Mouse (Mus musculus): ENCODE results near the gene Arid1b. TPM values are rescaled to one million over a fixed set of nuclear protein-coding genes. Genes with fewer than 3 reads are reported as not detected.

Gene Arid1b
- polyA plus RNA-seq, 1 experiment from 2014 or later: 22.6 TPM

- 83% methylated on average over 12 of the region's 12 CpGs for WGBS
- peaks cover 43% of the 10 kb centered on the region for H3K36me3 ChIP-seq (ENCODE audit: control insufficient read depth, insufficient read depth, low read length)
- H3K9me3 ChIP-seq (ENCODE audit: control insufficient read depth, low read depth, low read length): no peaks in the 10 kb centered on the region
- no peak overlapping the region for H3K4me2 ChIP-seq (replicated peaks; ENCODE audit: low read depth, low read length)
- ATAC-seq (ENCODE audit: insufficient number of reproducible peaks, insufficient read depth, low FRiP score, low read depth): no peak
- H3K9ac ChIP-seq (replicated peaks; ENCODE audit: low read depth, low read length): no peak overlapping the region
- no peak overlapping the region for H3K4me3 ChIP-seq (ENCODE audit: low read depth, low read length)
- H3K27me3 ChIP-seq (ENCODE audit: control insufficient read depth, insufficient read depth, low read length): no peaks in the 10 kb centered on the region
- peaks cover 33% of the 10 kb centered on the region for H3K4me1 ChIP-seq (ENCODE audit: control insufficient read depth, insufficient read depth, low read length)
- H3K27ac ChIP-seq (ENCODE audit: low read length): no peak overlapping the region
Measured at GRCm38 (mm10) chr17:5327480-5328180, 333.5 kb downstream of the Arid1b start.

DNA sequence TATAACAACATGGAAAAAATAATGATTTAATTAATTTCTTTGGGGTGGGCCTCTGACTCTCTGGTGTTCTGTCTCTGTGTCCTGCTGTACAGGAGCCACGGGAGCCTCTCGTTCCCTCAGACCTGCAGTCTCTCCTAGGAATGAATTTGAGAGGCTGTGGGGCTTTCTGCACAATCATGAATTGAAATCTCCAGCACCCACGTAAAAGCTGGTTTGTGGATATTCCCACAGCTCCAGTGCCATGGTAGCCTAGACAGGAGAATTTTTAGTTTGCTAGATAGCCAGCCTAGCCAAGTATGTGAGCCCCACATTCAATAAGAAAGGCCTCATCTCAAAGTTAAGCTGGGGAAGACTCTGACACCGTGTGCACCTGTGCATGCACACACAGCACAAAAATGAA is 335.3 kb downstream of the Arid1b start:
- WGBS: 90% methylated on average over 4 of the region's 4 CpGs
- ATAC-seq (ENCODE audit: insufficient number of reproducible peaks, insufficient read depth, low FRiP score, low read depth): no peak
- Histone ChIP-seq H3K27me3 (ENCODE audit: control insufficient read depth, insufficient read depth, low read length) (no peaks in the 10 kb centered on the region), H3K9me3 (ENCODE audit: control insufficient read depth, low read depth, low read length) (no peaks in the 10 kb centered on the region), H3K9ac (replicated peaks; ENCODE audit: low read depth, low read length) (no peak overlapping the region), H3K4me2 (replicated peaks; ENCODE audit: low read depth, low read length) (no peak overlapping the region), H3K4me1 (ENCODE audit: control insufficient read depth, insufficient read depth, low read length) (peaks cover 15% of the 10 kb centered on the region), H3K27ac (ENCODE audit: low read length) (no peak overlapping the region), H3K4me3 (ENCODE audit: low read depth, low read length) (no peak overlapping the region), H3K36me3 (ENCODE audit: control insufficient read depth, insufficient read depth, low read length) (peaks cover 53% of the 10 kb centered on the region)

DNA sequence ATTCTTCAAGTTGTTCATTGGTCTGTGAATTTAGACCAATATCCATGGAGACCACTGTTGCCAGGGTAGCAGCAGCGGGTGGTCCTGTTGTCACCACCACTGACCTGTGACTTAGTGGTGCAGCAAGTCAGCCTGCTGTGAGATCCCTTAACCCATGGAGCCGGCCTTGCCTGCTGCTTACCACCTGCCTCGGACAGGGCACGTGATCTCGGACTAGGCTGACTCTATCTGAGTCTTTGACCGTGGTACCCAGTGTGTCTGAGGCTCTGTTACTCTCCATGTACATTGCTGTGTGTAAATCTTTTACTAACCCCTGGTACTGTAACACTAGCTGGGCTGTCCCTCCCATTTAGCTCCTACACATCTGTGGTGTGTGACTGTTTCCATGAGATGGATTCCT is 335.9 kb downstream of the Arid1b start:
- Histone ChIP-seq H3K27me3 (ENCODE audit: control insufficient read depth, insufficient read depth, low read length) (no peaks in the 10 kb centered on the region), H3K9me3 (ENCODE audit: control insufficient read depth, low read depth, low read length) (no peaks in the 10 kb centered on the region), H3K4me3 (ENCODE audit: low read depth, low read length) (no peak overlapping the region), H3K36me3 (ENCODE audit: control insufficient read depth, insufficient read depth, low read length) (peaks cover 59% of the 10 kb centered on the region), H3K27ac (ENCODE audit: low read length) (no peak overlapping the region), H3K9ac (replicated peaks; ENCODE audit: low read depth, low read length) (no peak overlapping the region), H3K4me1 (ENCODE audit: control insufficient read depth, insufficient read depth, low read length) (peaks cover 10% of the 10 kb centered on the region; the same call in 1 of the 2 replicates), H3K4me2 (replicated peaks; ENCODE audit: low read depth, low read length) (no peak overlapping the region)
- no peak for ATAC-seq (ENCODE audit: insufficient number of reproducible peaks, insufficient read depth, low FRiP score, low read depth)
- 89% methylated on average over 6 of the region's 6 CpGs for WGBS

GRCm38 (mm10) chr17:5330644-5331043 is 336.5 kb downstream of the Arid1b start:
- 94% methylated on average over 7 of the region's 7 CpGs for WGBS

GRCm38 (mm10) chr17:5331387-5331786 is 337.3 kb downstream of the Arid1b start:
- WGBS: 80% methylated on average over 1 of the region's 1 CpGs
- no peak overlapping the region for H3K9ac ChIP-seq (replicated peaks; ENCODE audit: low read depth, low read length)
- no peak overlapping the region for H3K4me2 ChIP-seq (replicated peaks; ENCODE audit: low read depth, low read length)
- no peaks in the 10 kb centered on the region for H3K27me3 ChIP-seq (ENCODE audit: control insufficient read depth, insufficient read depth, low read length)
- no peaks in the 10 kb centered on the region for H3K4me1 ChIP-seq (ENCODE audit: control insufficient read depth, insufficient read depth, low read length)
- no peak overlapping the region for H3K4me3 ChIP-seq (ENCODE audit: low read depth, low read length)
- ATAC-seq (ENCODE audit: insufficient number of reproducible peaks, insufficient read depth, low FRiP score, low read depth): no peak
- peaks cover 70% of the 10 kb centered on the region for H3K36me3 ChIP-seq (ENCODE audit: control insufficient read depth, insufficient read depth, low read length)
- no peaks in the 10 kb centered on the region for H3K9me3 ChIP-seq (ENCODE audit: control insufficient read depth, low read depth, low read length)
- H3K27ac ChIP-seq (ENCODE audit: low read length): no peak overlapping the region

More at GRCm38 (mm10) chr17:5330644-5331043, 336.5 kb downstream of the Arid1b start:
- Histone ChIP-seq H3K4me3 (ENCODE audit: low read depth, low read length) (no peak overlapping the region), H3K9me3 (ENCODE audit: control insufficient read depth, low read depth, low read length) (no peaks in the 10 kb centered on the region), H3K36me3 (ENCODE audit: control insufficient read depth, insufficient read depth, low read length) (peaks cover 64% of the 10 kb centered on the region), H3K9ac (replicated peaks; ENCODE audit: low read depth, low read length) (no peak overlapping the region), H3K27me3 (ENCODE audit: control insufficient read depth, insufficient read depth, low read length) (no peaks in the 10 kb centered on the region), H3K27ac (ENCODE audit: low read length) (no peak overlapping the region), H3K4me2 (replicated peaks; ENCODE audit: low read depth, low read length) (no peak overlapping the region), H3K4me1 (ENCODE audit: control insufficient read depth, insufficient read depth, low read length) (peaks cover 4% of the 10 kb centered on the region; the same call in 1 of the 2 replicates)
- ATAC-seq (ENCODE audit: insufficient number of reproducible peaks, insufficient read depth, low FRiP score, low read depth): no peak

DNA sequence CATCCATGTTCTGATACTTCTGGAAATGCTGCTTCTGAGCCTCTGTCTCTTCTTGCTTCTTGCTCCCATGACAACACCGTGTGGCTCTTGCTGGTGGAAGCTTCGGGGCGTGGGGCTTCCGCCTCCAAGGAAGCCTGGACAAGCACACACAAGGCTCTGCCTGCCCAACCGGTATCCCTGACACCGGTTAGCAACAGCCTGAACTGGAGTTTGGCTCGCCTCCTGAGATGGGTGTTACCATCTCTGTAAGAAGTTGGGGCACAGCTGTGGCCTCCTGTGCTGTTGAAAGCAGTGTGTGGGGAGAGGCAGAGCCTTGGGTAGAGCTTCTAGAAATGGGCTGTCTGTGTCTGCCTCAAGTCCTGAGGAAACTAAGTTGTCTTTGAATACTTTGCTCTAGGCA is 340.4 kb downstream of the Arid1b start:
- H3K4me3 ChIP-seq (ENCODE audit: low read depth, low read length): no peak overlapping the region

GRCm38 (mm10) chr17:5344426-5344825 is 350.3 kb downstream of the Arid1b start:
- no peak for ATAC-seq (ENCODE audit: insufficient number of reproducible peaks, insufficient read depth, low FRiP score, low read depth)
- no peak overlapping the region for H3K4me3 ChIP-seq (ENCODE audit: low read depth, low read length)
- H3K9me3 ChIP-seq (ENCODE audit: control insufficient read depth, low read depth, low read length): no peaks in the 10 kb centered on the region
- no peak overlapping the region for H3K27ac ChIP-seq (ENCODE audit: low read length)
- H3K4me1 ChIP-seq (ENCODE audit: control insufficient read depth, insufficient read depth, low read length): no peaks in the 10 kb centered on the region
- no peaks in the 10 kb centered on the region for H3K27me3 ChIP-seq (ENCODE audit: control insufficient read depth, insufficient read depth, low read length)
- WGBS: 96% methylated on average over 1 of the region's 1 CpGs
- peaks cover 47% of the 10 kb centered on the region for H3K36me3 ChIP-seq (ENCODE audit: control insufficient read depth, insufficient read depth, low read length)
- no peak overlapping the region for H3K4me2 ChIP-seq (replicated peaks; ENCODE audit: low read depth, low read length)
- no peak overlapping the region for H3K9ac ChIP-seq (replicated peaks; ENCODE audit: low read depth, low read length)

More for the DNA sequence above, 340.4 kb downstream of the Arid1b start:
- Histone ChIP-seq H3K9ac (replicated peaks; ENCODE audit: low read depth, low read length) (no peak overlapping the region), H3K27ac (ENCODE audit: low read length) (no peak overlapping the region), H3K4me1 (ENCODE audit: control insufficient read depth, insufficient read depth, low read length) (no peaks in the 10 kb centered on the region), H3K4me2 (replicated peaks; ENCODE audit: low read depth, low read length) (no peak overlapping the region), H3K27me3 (ENCODE audit: control insufficient read depth, insufficient read depth, low read length) (no peaks in the 10 kb centered on the region), H3K9me3 (ENCODE audit: control insufficient read depth, low read depth, low read length) (no peaks in the 10 kb centered on the region), H3K36me3 (ENCODE audit: control insufficient read depth, insufficient read depth, low read length) (peaks cover 74% of the 10 kb centered on the region)
- WGBS: 83% methylated on average over 7 of the region's 7 CpGs
- ATAC-seq (ENCODE audit: insufficient number of reproducible peaks, insufficient read depth, low FRiP score, low read depth): no peak

DNA sequence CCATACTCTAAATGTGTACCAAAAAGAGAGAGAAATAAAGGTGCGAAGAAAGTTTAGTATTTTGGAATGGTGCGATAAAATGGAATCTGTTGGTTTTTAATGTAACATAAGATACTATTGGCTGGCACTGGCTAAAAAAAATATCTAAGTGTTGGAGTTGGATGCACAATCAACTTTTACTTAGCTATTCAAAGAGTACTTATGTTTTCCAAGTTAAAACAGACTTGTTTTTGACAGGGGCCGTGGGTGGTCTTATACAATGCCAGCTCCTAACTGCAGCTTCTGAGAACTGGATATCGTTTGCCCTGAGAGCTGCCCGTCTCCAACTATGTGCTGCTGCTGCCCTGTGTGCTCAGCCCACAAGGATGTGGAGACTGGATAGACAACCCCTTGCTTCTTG is 351.7 kb downstream of the Arid1b start:
- no peaks in the 10 kb centered on the region for H3K27me3 ChIP-seq (ENCODE audit: control insufficient read depth, insufficient read depth, low read length)
- peaks cover 34% of the 10 kb centered on the region for H3K36me3 ChIP-seq (ENCODE audit: control insufficient read depth, insufficient read depth, low read length)
- H3K27ac ChIP-seq (ENCODE audit: low read length): no peak overlapping the region
- H3K9me3 ChIP-seq (ENCODE audit: control insufficient read depth, low read depth, low read length): no peaks in the 10 kb centered on the region
- H3K4me2 ChIP-seq (replicated peaks; ENCODE audit: low read depth, low read length): no peak overlapping the region
- H3K4me3 ChIP-seq (ENCODE audit: low read depth, low read length): no peak overlapping the region
- ATAC-seq (ENCODE audit: insufficient number of reproducible peaks, insufficient read depth, low FRiP score, low read depth): no peak
- no peaks in the 10 kb centered on the region for H3K4me1 ChIP-seq (ENCODE audit: control insufficient read depth, insufficient read depth, low read length)
- 88% methylated on average over 5 of the region's 5 CpGs for WGBS
- H3K9ac ChIP-seq (replicated peaks; ENCODE audit: low read depth, low read length): no peak overlapping the region

GRCm38 (mm10) chr17:5352901-5353300 is 358.8 kb downstream of the Arid1b start:
- ATAC-seq (ENCODE audit: insufficient number of reproducible peaks, insufficient read depth, low FRiP score, low read depth): no peak
- WGBS: 68% methylated on average over 5 of the region's 5 CpGs

More at GRCm38 (mm10) chr17:5352901-5353300, 358.8 kb downstream of the Arid1b start:
- Histone ChIP-seq H3K27me3 (ENCODE audit: control insufficient read depth, insufficient read depth, low read length) (no peaks in the 10 kb centered on the region), H3K4me2 (replicated peaks; ENCODE audit: low read depth, low read length) (no peak overlapping the region), H3K4me1 (ENCODE audit: control insufficient read depth, insufficient read depth, low read length) (no peaks in the 10 kb centered on the region), H3K27ac (ENCODE audit: low read length) (no peak overlapping the region), H3K4me3 (ENCODE audit: low read depth, low read length) (no peak overlapping the region), H3K9me3 (ENCODE audit: control insufficient read depth, low read depth, low read length) (no peaks in the 10 kb centered on the region), H3K9ac (replicated peaks; ENCODE audit: low read depth, low read length) (no peak overlapping the region), H3K36me3 (ENCODE audit: control insufficient read depth, insufficient read depth, low read length) (no peaks in the 10 kb centered on the region)

Measured in stomach, embryonic 14.5 days (tissue).